Mouse (Mus musculus) stomach, postnatal 0 days (tissue): ENCODE measurements around the gene Atl1.

Experiments used
- CTCF ChIP-seq: IDR thresholded peaks from 2 replicates; pipeline ENCODE4 v1.5.1; 2016; ENCODE audit warnings: antibody characterized with exemption, low read depth, mild to moderate bottlenecking, moderate library complexity
- EP300 ChIP-seq: optimal IDR thresholded peaks from 2 replicates; pipeline ENCODE3; 2016; ENCODE audit warnings: antibody characterized with exemption

DNA sequence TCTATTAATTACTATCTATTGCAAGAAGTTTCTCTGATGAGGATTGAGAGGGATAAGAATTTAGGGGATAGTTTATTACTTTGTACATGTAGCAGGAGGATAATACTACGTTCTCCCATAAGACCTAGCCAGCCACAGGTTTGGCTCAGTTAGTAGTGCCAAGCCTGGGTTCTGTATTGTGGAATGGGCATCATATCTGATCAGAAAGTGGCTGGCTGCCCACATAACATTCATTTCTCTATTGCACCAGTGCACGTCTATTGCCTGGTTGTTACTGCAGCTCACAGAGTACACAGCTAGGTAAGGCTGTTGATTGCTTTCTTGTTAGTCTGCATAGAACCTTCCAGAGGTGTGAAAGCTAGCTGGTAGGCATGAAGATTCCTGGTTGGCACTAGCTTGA is 25.5 kb downstream of the Atl1 start:
- no peak for TF ChIP-seq CTCF
- no peak for TF ChIP-seq EP300
